8 mouse cellular contexts compared by ENCODE assay signal in the genomic region with DNA sequence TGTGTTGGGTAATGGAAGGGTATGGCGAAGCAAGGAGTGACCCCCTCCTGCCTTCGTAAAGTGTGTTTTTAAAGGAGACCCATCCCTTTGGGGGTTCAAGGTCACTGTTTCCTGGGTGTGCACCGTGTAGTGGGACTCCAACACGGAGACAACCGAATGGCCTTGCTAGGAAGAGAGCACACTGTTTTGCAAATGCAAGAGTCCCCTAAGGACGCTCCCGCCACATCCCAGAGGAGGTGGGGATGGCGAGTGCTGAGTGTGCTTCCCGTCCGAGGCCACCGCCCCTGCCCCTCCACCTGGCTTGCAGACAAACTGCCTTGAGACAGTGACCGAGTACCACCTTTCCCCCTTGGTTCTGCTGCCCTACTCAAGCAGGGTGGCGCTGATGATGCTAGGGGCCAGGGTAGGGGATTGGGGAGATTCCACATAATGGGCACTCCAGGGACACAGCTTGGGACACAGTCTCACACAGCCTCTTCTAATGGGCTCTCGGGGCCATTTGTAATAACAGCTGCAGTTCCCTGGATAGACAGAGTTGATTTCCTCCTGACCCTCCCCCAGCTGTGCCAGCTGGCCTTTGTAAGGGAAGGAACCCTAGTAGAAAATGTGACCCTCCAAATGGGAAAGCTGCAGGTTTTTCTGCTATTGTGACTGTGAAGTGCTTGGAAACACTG. TPM values are rescaled to one million over a fixed set of nuclear protein-coding genes. Genes with fewer than 3 reads are reported as not detected.
DNase-seq lines count a peak whose midpoint lies in the region; ATAC-seq and TF ChIP-seq lines count a peak whose summit lies in the region.

No protein-coding gene starts in this region.

- no peak overlapping the region for H3K27ac ChIP-seq in left cerebral cortex, adult 2 months
- no peak overlapping the region; the same call in 1 of the 2 replicates for H3K27ac ChIP-seq in embryonic facial prominence, embryonic 10.5 days (replicated peaks)
- H3K27ac ChIP-seq in hindbrain, embryonic 16.5 days (ENCODE audit: low read depth, low read length), result no peak overlapping the region

- no peak for ATAC-seq in hindbrain, embryonic 16.5 days

- peaks cover 57% of the 10 kb centered on the region for H3K4me1 ChIP-seq in embryonic facial prominence, embryonic 10.5 days
- H3K4me1 ChIP-seq in hindbrain, embryonic 16.5 days (ENCODE audit: control insufficient read depth, insufficient read depth, low read depth, low read length), result peaks cover 27% of the 10 kb centered on the region

- peaks cover 38% of the 10 kb centered on the region for H3K27me3 ChIP-seq in embryonic facial prominence, embryonic 10.5 days (replicated peaks; ENCODE audit: low read depth, poor library complexity, severe bottlenecking)
- no peaks in the 10 kb centered on the region for H3K27me3 ChIP-seq in hindbrain, embryonic 16.5 days (replicated peaks; ENCODE audit: control insufficient read depth, insufficient read depth, low read length)

- H3K4me3 ChIP-seq in left cerebral cortex, adult 2 months, result peak overlapping the region; percentile 76
- H3K4me3 ChIP-seq in embryonic facial prominence, embryonic 10.5 days, result peak overlapping the region; percentile 84
- peak overlapping the region; percentile 73 for H3K4me3 ChIP-seq in hindbrain, embryonic 16.5 days (ENCODE audit: low read length)

- TF ChIP-seq CTCF in left cerebral cortex, adult 2 months (IDR thresholded peaks at IDR 0.05), result no peak

- H3K4me2 ChIP-seq in hindbrain, embryonic 16.5 days (ENCODE audit: low read length), result peak overlapping the region; percentile 78

- no peak for DNase-seq in left cerebral cortex, adult 2 months (ENCODE audit: extremely low spot score in 1 of 2, low spot score in 2 of 2)
- no peak for DNase-seq in left cerebral cortex, postnatal 14 days (ENCODE audit: low spot score in 2 of 2)
- peak; percentile 32 for DNase-seq in embryonic facial prominence, embryonic 10.5 days (ENCODE audit: low spot score)
- peak; percentile 13 for DNase-seq in naive thymus-derived CD4-positive, alpha-beta T cell, adult 2 months (ENCODE audit: low read depth)
- no peak for DNase-seq in MN1 (ENCODE audit: low spot score)
- DNase-seq in layer of hippocampus, adult 9-11 months, result no peak
- DNase-seq in spleen, adult 18-20 months, result no peak

- H3K9ac ChIP-seq in hindbrain, embryonic 16.5 days (ENCODE audit: low read depth, low read length), result peak overlapping the region; percentile 78

- intact Hi-C loops in left cerebral cortex, adult 2 months (cut with DNase I), result loop anchor here (2.0 kb wide), 1 partner anchor 15 kb away; no protein-coding TSS in a partner anchor
- intact Hi-C loops in left cerebral cortex, postnatal 14 days (cut with DNase I), result loop anchor here (2.0 kb wide), 1 partner anchor 15 kb away; no protein-coding TSS in a partner anchor

- whole genome bisulfite sequencing in embryonic facial prominence, embryonic 10.5 days, result 4% methylated on average over 14 of the region's 14 CpGs
- 8% methylated on average over 14 of the region's 14 CpGs for WGBS in hindbrain, embryonic 16.5 days

- H3K9me3 ChIP-seq in embryonic facial prominence, embryonic 10.5 days, result no peaks in the 10 kb centered on the region
- no peaks in the 10 kb centered on the region for H3K9me3 ChIP-seq in hindbrain, embryonic 16.5 days (ENCODE audit: control insufficient read depth, low read length)

- H3K36me3 ChIP-seq in embryonic facial prominence, embryonic 10.5 days (replicated peaks), result no peaks in the 10 kb centered on the region
- no peaks in the 10 kb centered on the region for H3K36me3 ChIP-seq in hindbrain, embryonic 16.5 days (ENCODE audit: control insufficient read depth, insufficient read depth, low read length)

RNA-seq across cellular contexts. Expression of gene Frat1, which starts 2.1 kb away (rescaled TPM):
- total RNA-seq in left cerebral cortex, adult 2 months (2021), result 10 to 100 TPM; 14.5 to 17.7 TPM
- total RNA-seq in left cerebral cortex, postnatal 14 days (2021), result 10 to 100 TPM; 11.2 to 14.7 TPM
- polyA plus RNA-seq in embryonic facial prominence, embryonic 10.5 days (2016; fragmentation: Nextera tagmentation; extraction: Ambion mirVana), result 9.1 and 9.2 TPM in 2 replicates
- 18.2 and 19.6 TPM in 2 replicates for polyA plus RNA-seq in hindbrain, embryonic 16.5 days (2015; fragmentation: Nextera tagmentation; extraction: Ambion mirVana)

RNA-seq across cellular contexts. Expression of gene Frat2, which starts 16.1 kb away (rescaled TPM):
- 1 to 10 TPM; 7.7 to 8.4 TPM for total RNA-seq in left cerebral cortex, adult 2 months (2021)
- 10 to 100 TPM; 10.5 to 10.6 TPM for total RNA-seq in left cerebral cortex, postnatal 14 days (2021)
- polyA plus RNA-seq in embryonic facial prominence, embryonic 10.5 days (2016; fragmentation: Nextera tagmentation; extraction: Ambion mirVana), result 3.8 and 4.3 TPM in 2 replicates
- polyA plus RNA-seq in hindbrain, embryonic 16.5 days (2015; fragmentation: Nextera tagmentation; extraction: Ambion mirVana), result 4.3 and 4.6 TPM in 2 replicates

RNA-seq across cellular contexts. Expression of gene Arhgap19, which starts 30.0 kb away (rescaled TPM):
- 1 to 10 TPM; 3.0 to 3.3 TPM for total RNA-seq in left cerebral cortex, adult 2 months (2021)
- 1 to 10 TPM; 3.0 TPM for total RNA-seq in left cerebral cortex, postnatal 14 days (2021)
- polyA plus RNA-seq in embryonic facial prominence, embryonic 10.5 days (2016; fragmentation: Nextera tagmentation; extraction: Ambion mirVana), result 45.2 and 46.2 TPM in 2 replicates
- polyA plus RNA-seq in hindbrain, embryonic 16.5 days (2015; fragmentation: Nextera tagmentation; extraction: Ambion mirVana), result 3.8 and 5.9 TPM in 2 replicates

Comparison
In these comparisons a context has a peak if more than half of its experiments do, and no peak if none do; other contexts are left out.
1. DNase-seq: peak in embryonic facial prominence, embryonic 10.5 days (single experiment) and naive thymus-derived CD4-positive, alpha-beta T cell, adult 2 months (single experiment); none in left cerebral cortex, adult 2 months (0 of 2), left cerebral cortex, postnatal 14 days (0 of 2), MN1 (single experiment), layer of hippocampus, adult 9-11 months (single experiment) and spleen, adult 18-20 months (0 of 2).
2. Peak in every context shown above with its lines, with median percentiles within 50 percentile points of each other: H3K4me3 ChIP-seq.